Mouse (Mus musculus) forebrain, postnatal 0 days (tissue): ENCODE results near the gene Snrpa1. TPM values are rescaled to one million over a fixed set of nuclear protein-coding genes. Genes with fewer than 3 reads are reported as not detected.

Experiments
- ATAC-seq: fragments of 200-750 bp; cut with Nextera tagmentation; 2 replicates; pipeline ENCODE4 v1.8.0; 2017; ENCODE audit warnings: mild to moderate bottlenecking, moderate library complexity
- DNase-seq: peaks from one replicate; pipeline ENCODE4 v3.0.0-alpha.2; 2015
- H3K27ac ChIP-seq: fragments of 300-500 bp; sonication (generic); 2 replicates; pipeline ENCODE4 v1.5.1; 2014; ENCODE audit warnings: low read depth, mild to moderate bottlenecking, antibody characterized with exemption, low read length, moderate library complexity, mixed read lengths
- H3K27me3 ChIP-seq: fragments of 300-500 bp; sonication (generic); 2 replicates; pipeline ENCODE4 v1.6.1; 2014; ENCODE audit warnings: mild to moderate bottlenecking, low read length, mixed read lengths; ENCODE audit not compliant: insufficient read depth
- H3K36me3 ChIP-seq: fragments of 300-500 bp; sonication (generic); 2 replicates; pipeline ENCODE4 v1.6.1; 2014; ENCODE audit warnings: mild to moderate bottlenecking, moderate library complexity; ENCODE audit not compliant: insufficient read depth
- H3K4me1 ChIP-seq: fragments of 300-500 bp; sonication (generic); 2 replicates; pipeline ENCODE4 v1.6.1; 2014; ENCODE audit warnings: antibody characterized with exemption; ENCODE audit not compliant: insufficient read depth
- H3K4me2 ChIP-seq: fragments of 300-500 bp; sonication (generic); 2 replicates; pipeline ENCODE4 v1.6.1; 2014; ENCODE audit warnings: low read depth, mild to moderate bottlenecking, moderate library complexity
- H3K4me3 ChIP-seq: fragments of 300-500 bp; sonication (generic); 2 replicates; pipeline ENCODE4 v1.5.1; 2014; ENCODE audit warnings: low read depth, low read length, mixed read lengths
- H3K9ac ChIP-seq: fragments of 300-500 bp; sonication (generic); 2 replicates; pipeline ENCODE4 v1.6.1; 2014; ENCODE audit warnings: mild to moderate bottlenecking
- H3K9me3 ChIP-seq: fragments of 300-500 bp; sonication (generic); 2 replicates; pipeline ENCODE4 v1.6.1; 2016; ENCODE audit warnings: low read length
- CTCF ChIP-seq: sonication (generic); IDR thresholded peaks from 2 replicates; pipeline ENCODE4 v1.5.1; 2016; ENCODE audit warnings: antibody characterized with exemption, control low read depth, low read depth
- WGBS: fragments of 180-500 bp; shearing (Covaris S2); extraction: QIAGEN DNeasy Blood & Tissue Kit; methylation state at CpG from one replicate; pipeline ENCODE4 v1.1.7; 2014; 5-methylcytosine and 5-hydroxymethylcytosine counted together
- polyA plus RNA-seq: library from polyadenylated mRNA; unstranded; fragments of >200 nt; fragmentation: Nextera tagmentation; extraction: Ambion mirVana; gene quantifications from 2 replicates; pipeline ENCODE4 v1.2.1, GENCODE M21; 2015
- total RNA-seq: library from RNA; depleted of rRNA; stranded (reverse); fragments of >200 nt; gene quantifications from 2 replicates; pipeline ENCODE4 v1.2.3, GENCODE M21; 2014

Snrpa1 gene
- total and polyA plus RNA-seq, 2 experiments from 2014 or later, result 45.6 to 135 TPM

GRCm38 (mm10) chr7:66111211-66111610 is 52.4 kb downstream of the Snrpa1 start:
- WGBS, result 50% methylated on average over 10 of the region's 10 CpGs
- Histone ChIP-seq H3K27me3 (no peaks in the 10 kb centered on the region), H3K27ac (no peak overlapping the region), H3K4me2 (peak overlapping the region; percentile 97), H3K36me3 (no peaks in the 10 kb centered on the region), H3K4me1 (peaks cover 8% of the 10 kb centered on the region; the same call in 1 of the 2 replicates), H3K9me3 (no peaks in the 10 kb centered on the region), H3K9ac (peak overlapping the region; percentile 87; the same call in 1 of the 2 replicates), H3K4me3 (peak overlapping the region; percentile 82)
- no peak for ATAC-seq
- TF ChIP-seq CTCF, result no peak
- DNase-seq, result no peak

DNA sequence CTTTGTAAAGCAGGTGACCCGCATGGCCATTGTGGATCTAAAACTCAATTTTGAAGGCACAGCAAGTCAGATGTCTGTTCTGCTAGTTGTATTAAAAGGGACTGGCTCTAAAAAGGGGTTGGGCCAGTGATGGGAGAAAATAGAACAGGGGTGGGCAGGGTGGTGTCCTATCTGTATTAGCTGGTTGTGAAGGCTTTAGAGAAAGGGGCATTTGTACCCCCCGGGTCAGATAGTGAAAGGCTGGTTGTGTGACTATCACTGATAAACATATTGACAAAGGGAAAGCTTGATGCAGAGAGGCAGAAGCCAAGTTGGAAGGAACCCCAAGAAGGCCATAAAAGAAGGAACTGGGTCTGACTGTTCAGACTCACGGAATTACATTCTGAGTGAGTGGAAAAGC is 54.8 kb downstream of the Snrpa1 start:
- no peak for TF ChIP-seq CTCF
- Histone ChIP-seq H3K9ac (no peak overlapping the region), H3K36me3 (no peaks in the 10 kb centered on the region), H3K4me1 (peaks cover 8% of the 10 kb centered on the region; the same call in 1 of the 2 replicates), H3K27me3 (no peaks in the 10 kb centered on the region), H3K4me2 (no peak overlapping the region), H3K27ac (no peak overlapping the region), H3K4me3 (no peak overlapping the region), H3K9me3 (no peaks in the 10 kb centered on the region)
- DNase-seq, result no peak
- no peak for ATAC-seq
- WGBS, result 77% methylated on average over 3 of the region's 3 CpGs

- Histone ChIP-seq H3K27ac (no peak overlapping the region), H3K4me3 (no peak overlapping the region), H3K9ac (no peak overlapping the region), H3K36me3 (no peaks in the 10 kb centered on the region), H3K9me3 (no peaks in the 10 kb centered on the region), H3K27me3 (no peaks in the 10 kb centered on the region), H3K4me1 (peaks cover 24% of the 10 kb centered on the region; the same call in 1 of the 2 replicates), H3K4me2 (no peak overlapping the region)
- no peak for TF ChIP-seq CTCF
- ATAC-seq (no peak), DNase-seq (no peak)
- 87% methylated on average over 11 of the region's 11 CpGs for WGBS
Measured at GRCm38 (mm10) chr7:66115821-66116343, 57.1 kb downstream of the Snrpa1 start.

DNA sequence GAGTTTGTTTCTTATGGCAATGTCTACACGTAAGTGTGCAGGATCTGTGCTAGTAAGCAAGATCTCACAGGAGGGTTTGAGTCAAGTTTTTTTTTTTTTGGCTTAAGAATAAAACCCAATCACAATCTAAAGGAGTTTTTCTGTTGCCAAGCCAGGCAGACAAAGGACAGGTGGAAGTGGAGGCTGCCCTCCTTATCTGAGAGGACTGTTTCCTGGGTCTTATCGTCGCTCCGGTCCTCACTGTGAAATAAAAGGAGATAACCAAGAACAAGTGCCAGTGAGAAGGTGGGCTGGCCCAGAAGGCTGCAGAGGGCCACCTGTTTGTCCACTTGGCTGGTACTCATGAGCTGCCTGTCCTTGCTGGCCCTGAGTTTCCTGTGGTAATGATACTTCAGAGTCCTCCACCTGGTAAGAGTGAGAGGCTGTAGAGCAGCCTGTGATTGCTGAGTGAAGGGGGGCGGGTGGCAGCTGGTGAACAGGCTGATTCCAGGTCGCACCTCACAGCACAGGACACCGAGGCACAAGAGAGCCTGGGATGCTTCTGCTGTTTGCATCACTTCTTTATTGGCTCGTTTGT is 58.2 kb downstream of the Snrpa1 start:
- Histone ChIP-seq H3K9me3 (no peaks in the 10 kb centered on the region), H3K4me2 (no peak overlapping the region), H3K4me1 (peaks cover 27% of the 10 kb centered on the region; the same call in 1 of the 2 replicates), H3K27ac (no peak overlapping the region), H3K9ac (no peak overlapping the region), H3K27me3 (no peaks in the 10 kb centered on the region), H3K4me3 (no peak overlapping the region), H3K36me3 (no peaks in the 10 kb centered on the region)
- TF ChIP-seq CTCF, result no peak
- DNase-seq, result no peak
- WGBS, result 82% methylated on average over 8 of the region's 8 CpGs
- no peak for ATAC-seq

DNA sequence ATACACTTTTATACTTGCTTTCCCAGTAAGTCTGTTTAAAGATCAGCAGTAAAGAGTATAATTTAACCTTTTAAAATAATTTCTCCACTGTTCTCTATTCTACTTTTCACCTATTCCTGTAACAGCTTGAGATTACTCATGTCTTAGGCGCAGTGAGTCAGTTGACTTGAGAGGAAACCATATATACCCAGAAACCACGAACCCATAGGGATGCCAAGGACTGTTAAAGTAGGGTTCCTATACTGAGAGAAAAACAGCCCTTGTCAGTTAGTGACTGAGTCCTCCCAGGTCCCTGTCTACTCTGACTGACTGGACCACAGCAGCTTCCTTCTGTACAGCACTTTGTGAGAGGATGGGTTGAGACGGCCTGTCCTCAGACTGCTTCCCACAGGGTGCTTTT is 59.2 kb downstream of the Snrpa1 start:
- TF ChIP-seq CTCF, result no peak
- H3K36me3 ChIP-seq, result no peaks in the 10 kb centered on the region
- H3K4me1 ChIP-seq, result peaks cover 23% of the 10 kb centered on the region; the same call in 1 of the 2 replicates
- H3K9ac ChIP-seq, result no peak overlapping the region
- H3K4me2 ChIP-seq, result no peak overlapping the region
- H3K9me3 ChIP-seq, result no peaks in the 10 kb centered on the region
- DNase-seq, result no peak
- no peak overlapping the region for H3K4me3 ChIP-seq
- 84% methylated on average over 3 of the region's 3 CpGs for WGBS
- no peak for ATAC-seq
- H3K27ac ChIP-seq, result no peak overlapping the region
- no peaks in the 10 kb centered on the region for H3K27me3 ChIP-seq

GRCm38 (mm10) chr7:66118796-66119195 is 60.0 kb downstream of the Snrpa1 start:
- no peaks in the 10 kb centered on the region for H3K27me3 ChIP-seq
- ATAC-seq (no peak), DNase-seq (no peak)
- H3K9ac ChIP-seq, result no peak overlapping the region
- no peak overlapping the region for H3K4me3 ChIP-seq
- no peak overlapping the region for H3K27ac ChIP-seq
- 43% methylated on average over 7 of the region's 7 CpGs for WGBS
- TF ChIP-seq CTCF, result no peak
- H3K36me3 ChIP-seq, result no peaks in the 10 kb centered on the region
- H3K9me3 ChIP-seq, result no peaks in the 10 kb centered on the region
- H3K4me2 ChIP-seq, result no peak overlapping the region
- H3K4me1 ChIP-seq, result peaks cover 23% of the 10 kb centered on the region; the same call in 1 of the 2 replicates

DNA sequence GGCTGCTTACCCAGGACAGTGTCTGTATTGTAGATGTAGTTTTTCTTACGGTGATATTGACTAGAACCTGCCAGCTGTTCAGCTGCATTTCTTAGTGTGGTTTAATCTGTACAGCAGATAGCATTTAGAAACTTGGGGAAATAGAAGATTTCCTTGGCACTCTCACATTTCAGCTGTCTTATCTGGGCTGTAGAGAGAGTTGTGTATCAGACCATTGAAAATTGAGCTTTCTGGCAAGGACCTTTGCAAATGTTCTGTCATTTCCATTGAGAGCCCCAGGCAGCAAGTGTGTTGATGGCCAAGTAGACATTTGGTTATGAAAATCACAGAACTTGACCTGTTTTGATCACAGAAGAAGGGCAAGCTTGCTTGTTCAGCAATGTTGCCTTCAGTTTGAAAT is 61.3 kb downstream of the Snrpa1 start:
- no peak overlapping the region for H3K4me3 ChIP-seq
- H3K4me1 ChIP-seq, result peaks cover 21% of the 10 kb centered on the region
- WGBS, result 42% methylated on average over 1 of the region's 1 CpGs
- H3K27me3 ChIP-seq, result no peaks in the 10 kb centered on the region
- H3K9me3 ChIP-seq, result no peaks in the 10 kb centered on the region
- no peak overlapping the region for H3K4me2 ChIP-seq
- no peak overlapping the region for H3K9ac ChIP-seq
- peak overlapping the region; percentile 66 for H3K27ac ChIP-seq
- peaks cover under 1% of the 10 kb centered on the region; the same call in 1 of the 2 replicates for H3K36me3 ChIP-seq
- no peak for ATAC-seq
- peak; percentile 19 for DNase-seq
- no peak for TF ChIP-seq CTCF
